Mouse (Mus musculus) MEL (cell line): ENCODE data around the gene Ppif. TPM values are rescaled to one million over a fixed set of nuclear protein-coding genes. Genes with fewer than 3 reads are reported as not detected.

Source experiments
- DNase-seq: peaks from one replicate; pipeline ENCODE4 v3.0.0; 2011; ENCODE audit warnings: low read depth, low spot score
- H3K27ac ChIP-seq: 2 replicates; pipeline ENCODE4 v1.5.1; 2012; ENCODE audit warnings: low read depth, mild to moderate bottlenecking, control low read depth, low read length, moderate library complexity; ENCODE audit not compliant: control insufficient read depth
- H3K27me3 ChIP-seq, 2 experiments: fragments of 150-350 bp in 1 of 2; sonication (generic) in 1 of 2; 2 replicates each; pipeline ENCODE4 v1.6.1; 2012; ENCODE audit warnings: low read length in 2 of 2, mild to moderate bottlenecking in 2 of 2, improper control_type of control experiment in 1 of 2, moderate library complexity in 1 of 2; ENCODE audit not compliant: insufficient read depth in 2 of 2, control insufficient read depth in 1 of 2
- H3K36me3 ChIP-seq, 2 experiments: 2 replicates each; pipeline ENCODE4 v1.6.1; 2012 to 2014; ENCODE audit warnings: low read length in 2 of 2, improper control_type of control experiment in 1 of 2, inconsistent platforms in 1 of 2, mild to moderate bottlenecking in 1 of 2; ENCODE audit not compliant: insufficient read depth in 2 of 2, control insufficient read depth in 1 of 2
- H3K4me1 ChIP-seq, 2 experiments: fragments of 150-350 bp in 1 of 2; sonication (generic) in 1 of 2; 2 replicates each; pipeline ENCODE4 v1.6.1; 2012; ENCODE audit warnings: low read length in 2 of 2, improper control_type of control experiment in 1 of 2, mild to moderate bottlenecking in 1 of 2; ENCODE audit not compliant: insufficient read depth in 2 of 2, control insufficient read depth in 1 of 2
- H3K4me3 ChIP-seq, 2 experiments: fragments of 150-350 bp in 1 of 2; sonication (generic) in 1 of 2; 2 replicates each; pipeline ENCODE4 v1.5.1; 2012; ENCODE audit warnings: low read depth in 2 of 2, low read length in 2 of 2, mild to moderate bottlenecking in 2 of 2, moderate library complexity in 2 of 2, control low read depth in 1 of 2, improper control_type of control experiment in 1 of 2; ENCODE audit not compliant: control insufficient read depth in 1 of 2, insufficient read depth in 1 of 2
- H3K79me2 ChIP-seq: 2 replicates; pipeline ENCODE4 v1.6.1; 2012; ENCODE audit warnings: mild to moderate bottlenecking, low read length, moderate library complexity; ENCODE audit not compliant: control insufficient read depth, poor library complexity, insufficient read depth
- H3K9ac ChIP-seq: 2 replicates; pipeline ENCODE4 v1.6.1; 2012; ENCODE audit warnings: low read depth, mild to moderate bottlenecking, control low read depth, low read length, moderate library complexity; ENCODE audit not compliant: control insufficient read depth, poor library complexity, severe bottlenecking
- H3K9me3 ChIP-seq: fragments of 150-350 bp; sonication (generic); replicated peaks from 2 replicates; pipeline ENCODE4 v1.6.1; 2012; ENCODE audit warnings: mild to moderate bottlenecking, low read length, improper control_type of control experiment, moderate library complexity; ENCODE audit not compliant: insufficient read depth
- BHLHE40 ChIP-seq: IDR thresholded peaks from 2 replicates; pipeline ENCODE4 v1.6.1; 2012; ENCODE audit warnings: low read depth, mild to moderate bottlenecking, inconsistent platforms, low read length, improper control_type of control experiment, borderline replicate concordance
- CHD1 ChIP-seq: IDR thresholded peaks from 2 replicates; pipeline ENCODE4 v1.6.1; 2012; ENCODE audit warnings: low read depth, mild to moderate bottlenecking, inconsistent platforms, low read length, improper control_type of control experiment
- CTCF ChIP-seq, 3 experiments: IDR thresholded peaks in 2 of 3; conservative IDR thresholded peaks in 1 of 3; 2 replicates each; pipeline ENCODE4 v1.5.1; 2011 to 2012; ENCODE audit warnings: low read length in 3 of 3, low read depth in 2 of 3, mild to moderate bottlenecking in 2 of 3, improper control_type of control experiment in 1 of 3, inconsistent platforms in 1 of 3, mixed read lengths in 1 of 3, moderate library complexity in 1 of 3; ENCODE audit not compliant: control insufficient read depth in 1 of 3, insufficient read depth in 1 of 3, poor library complexity in 1 of 3, severe bottlenecking in 1 of 3
- E2F4 ChIP-seq: IDR thresholded peaks from 2 replicates; pipeline ENCODE4 v1.6.1; 2011; ENCODE audit warnings: low read depth, low read length, improper control_type of control experiment, borderline replicate concordance
- ETS1 ChIP-seq: IDR thresholded peaks from 2 replicates; pipeline ENCODE4 v1.6.1; 2012; ENCODE audit warnings: low read depth, mild to moderate bottlenecking, inconsistent platforms, low read length, improper control_type of control experiment, moderate library complexity
- GATA1 ChIP-seq: IDR thresholded peaks from 2 replicates; pipeline ENCODE4 v1.6.1; 2011; ENCODE audit warnings: low read depth, low read length, improper control_type of control experiment
- HCFC1 ChIP-seq: IDR thresholded peaks from 2 replicates; pipeline ENCODE4 v1.6.1; 2012; ENCODE audit warnings: low read depth, mild to moderate bottlenecking, inconsistent platforms, low read length, improper control_type of control experiment, moderate library complexity
- JUND ChIP-seq: IDR thresholded peaks from 2 replicates; pipeline ENCODE4 v1.6.1; 2011; ENCODE audit warnings: low read depth, mild to moderate bottlenecking, improper control_type of control experiment, low read length
- MAZ ChIP-seq: IDR thresholded peaks from 2 replicates; pipeline ENCODE4 v1.6.1; 2012; ENCODE audit warnings: low read depth, mild to moderate bottlenecking, inconsistent platforms, low read length, improper control_type of control experiment
- MEF2A ChIP-seq: IDR thresholded peaks from 2 replicates; pipeline ENCODE4 v1.6.1; 2014; ENCODE audit warnings: low read depth, mild to moderate bottlenecking, inconsistent platforms, low read length, improper control_type of control experiment; ENCODE audit not compliant: poor library complexity, insufficient replicate concordance, severe bottlenecking; ENCODE audit errors: extremely low read depth
- MYB ChIP-seq: IDR thresholded peaks from 2 replicates; pipeline ENCODE4 v1.6.1; 2011; ENCODE audit warnings: mild to moderate bottlenecking, low read depth, low read length, improper control_type of control experiment
- MYC ChIP-seq: IDR thresholded peaks from 2 replicates; pipeline ENCODE4 v1.6.1; 2011; ENCODE audit warnings: low read depth, mild to moderate bottlenecking, low read length, improper control_type of control experiment, moderate library complexity
- TCF12 ChIP-seq: IDR thresholded peaks from 2 replicates; pipeline ENCODE4 v1.6.1; 2014; ENCODE audit warnings: low read depth, mild to moderate bottlenecking, inconsistent platforms, low read length, improper control_type of control experiment, moderate library complexity
- UBTF ChIP-seq: IDR thresholded peaks from 2 replicates; pipeline ENCODE4 v1.6.1; 2012; ENCODE audit warnings: low read depth, mild to moderate bottlenecking, inconsistent platforms, low read length, improper control_type of control experiment, moderate library complexity, borderline replicate concordance; ENCODE audit not compliant: insufficient read depth
- USF2 ChIP-seq, 2 experiments: IDR thresholded peaks; 2 replicates each; pipeline ENCODE4 v1.6.1; 2011 to 2012; ENCODE audit warnings: improper control_type of control experiment in 2 of 2, low read length in 2 of 2, borderline replicate concordance in 1 of 2, inconsistent platforms in 1 of 2, low read depth in 1 of 2, mild to moderate bottlenecking in 1 of 2; ENCODE audit not compliant: insufficient read depth in 1 of 2
- ZKSCAN1 ChIP-seq: IDR thresholded peaks from 2 replicates; pipeline ENCODE4 v1.6.1; 2012; ENCODE audit warnings: low read depth, mild to moderate bottlenecking, inconsistent platforms, low read length, improper control_type of control experiment, moderate library complexity
- ZMIZ1 ChIP-seq: IDR thresholded peaks from 2 replicates; pipeline ENCODE4 v1.6.1; 2012; ENCODE audit warnings: low read depth, mild to moderate bottlenecking, inconsistent platforms, low read length, improper control_type of control experiment, moderate library complexity
- ZNF384 ChIP-seq: IDR thresholded peaks from 2 replicates; pipeline ENCODE4 v1.6.1; 2012; ENCODE audit warnings: low read depth, mild to moderate bottlenecking, inconsistent platforms, low read length, improper control_type of control experiment
- polyA plus RNA-seq, 2 experiments: library from polyadenylated mRNA; stranded (reverse) in 1 of 2; unstranded in 1 of 2; fragments of >175 nt in 1 of 2; fragments of >200 nt in 1 of 2; gene quantifications; 2 replicates each; pipeline versions ENCODE4 v1.2.1 to v1.2.4; 2012; ENCODE audit warnings: low replicate concordance in 2 of 2, low read depth in 1 of 2; ENCODE audit not compliant: insufficient read length in 2 of 2, insufficient read depth in 1 of 2, missing spikeins in 1 of 2
- total RNA-seq: library from RNA; depleted of rRNA; stranded (reverse); fragments of 300-350 nt; gene quantifications from 2 replicates; pipeline ENCODE4 v1.2.3, GENCODE M21; 2012

The Ppif gene
- total and polyA plus RNA-seq, 3 experiments, result 71.0 to 128 (median 127) TPM

- no peak overlapping the region for H3K9ac ChIP-seq
- TF ChIP-seq E2F4 (no peak), JUND (no peak), GATA1 (no peak), ZNF384 (no peak), ZKSCAN1 (no peak), TCF12 (no peak), CHD1 (no peak), ZMIZ1 (no peak), MAZ (no peak), USF2 (IDR thresholded peaks at IDR 0.05; ENCODE audit: borderline replicate concordance in 1 of 2, insufficient read depth in 1 of 2, low read depth in 1 of 2, low read length in 2 of 2) (no peak), CTCF (IDR thresholded peaks at IDR 0.05 in 2 of 3, conservative IDR thresholded peaks at IDR 0.05 in 1 of 3; ENCODE audit: control insufficient read depth in 1 of 3, insufficient read depth in 1 of 3, low read depth in 2 of 3, low read length in 3 of 3, poor library complexity in 1 of 3, severe bottlenecking in 1 of 3) (no peak), HCFC1 (no peak), ETS1 (no peak), MEF2A (no peak), MYB (no peak), MYC (no peak), UBTF (no peak), BHLHE40 (no peak)
- H3K4me1 ChIP-seq, result no peaks in the 10 kb centered on the region
- H3K36me3 ChIP-seq, result no peaks in the 10 kb centered on the region; a peak in 1 of 4 replicates
- H3K9me3 ChIP-seq, result no peaks in the 10 kb centered on the region
- no peak overlapping the region for H3K4me3 ChIP-seq
- no peaks in the 10 kb centered on the region for H3K79me2 ChIP-seq
- peaks cover 0 to 4% of the 10 kb centered on the region in 2 experiments; a peak in 1 of 4 replicates for H3K27me3 ChIP-seq
- H3K27ac ChIP-seq, result no peak overlapping the region
- no peak for DNase-seq
These were observed 6.7 kb upstream of the Ppif start for GRCm38 (mm10) chr14:25686983-25687901.
